Mouse (Mus musculus): Measurements from ENCODE around the gene Kcnd3. TPM values are rescaled to one million over a fixed set of nuclear protein-coding genes. Genes with fewer than 3 reads are reported as not detected.

The Kcnd3 gene
- polyA plus RNA-seq, 1 experiment from 2014 or later, result 0.58 TPM

GRCm38 (mm10) chr3:105616861-105617743, 165.0 kb downstream of the Kcnd3 start:
- peaks cover 7% of the 10 kb centered on the region for H3K4me1 ChIP-seq
- no peaks in the 10 kb centered on the region for H3K9me3 ChIP-seq
- H3K36me3 ChIP-seq, result no peaks in the 10 kb centered on the region
- DNase-seq (ENCODE audit: low spot score), result no peak
- 84% methylated on average over 2 of the region's 2 CpGs for WGBS
- H3K4me3 ChIP-seq, result no peak overlapping the region
- no peaks in the 10 kb centered on the region for H3K27me3 ChIP-seq (ENCODE audit: insufficient read depth, poor library complexity, severe bottlenecking)
- H3K27ac ChIP-seq, result no peak overlapping the region

- no peak for DNase-seq (ENCODE audit: low spot score)
- no peak overlapping the region for H3K4me3 ChIP-seq
- no peak overlapping the region for H3K27ac ChIP-seq
- peaks cover 12% of the 10 kb centered on the region for H3K4me1 ChIP-seq
- no peaks in the 10 kb centered on the region for H3K36me3 ChIP-seq
- 38% methylated on average over 8 of the region's 8 CpGs for WGBS
- no peaks in the 10 kb centered on the region for H3K9me3 ChIP-seq
- H3K27me3 ChIP-seq (ENCODE audit: insufficient read depth, poor library complexity, severe bottlenecking), result 0 out of 2 replicates have a peak, but pooled peaks cover 6% of the 10 kb centered on the region
Observed at GRCm38 (mm10) chr3:105621154-105621553, 169.0 kb downstream of the Kcnd3 start.

GRCm38 (mm10) chr3:105623137-105623536, 171.0 kb downstream of the Kcnd3 start:
- no peak overlapping the region for H3K27ac ChIP-seq
- DNase-seq (ENCODE audit: low spot score), result no peak
- no peak overlapping the region for H3K4me3 ChIP-seq
- WGBS, result 60% methylated on average over 4 of the region's 4 CpGs
- H3K36me3 ChIP-seq, result no peaks in the 10 kb centered on the region
- peaks cover 12% of the 10 kb centered on the region for H3K4me1 ChIP-seq
- no peaks in the 10 kb centered on the region for H3K9me3 ChIP-seq
- H3K27me3 ChIP-seq (ENCODE audit: insufficient read depth, poor library complexity, severe bottlenecking), result 0 out of 2 replicates have a peak, but pooled peaks cover 6% of the 10 kb centered on the region

- Histone ChIP-seq H3K36me3 (no peaks in the 10 kb centered on the region), H3K4me1 (peaks cover 9% of the 10 kb centered on the region), H3K4me3 (no peak overlapping the region), H3K9me3 (no peaks in the 10 kb centered on the region), H3K27me3 (ENCODE audit: insufficient read depth, poor library complexity, severe bottlenecking) (0 out of 2 replicates have a peak, but pooled peaks cover 6% of the 10 kb centered on the region), H3K27ac (no peak overlapping the region)
- 85% methylated on average over 2 of the region's 2 CpGs for WGBS
- DNase-seq (ENCODE audit: low spot score), result no peak
Observed at GRCm38 (mm10) chr3:105625961-105626360, 173.8 kb downstream of the Kcnd3 start.

GRCm38 (mm10) chr3:105627258-105627657, 175.1 kb downstream of the Kcnd3 start:
- Histone ChIP-seq H3K4me1 (peaks cover 9% of the 10 kb centered on the region; the same call in 1 of the 2 replicates), H3K27ac (no peak overlapping the region), H3K36me3 (no peaks in the 10 kb centered on the region), H3K4me3 (no peak overlapping the region), H3K9me3 (no peaks in the 10 kb centered on the region), H3K27me3 (ENCODE audit: insufficient read depth, poor library complexity, severe bottlenecking) (0 out of 2 replicates have a peak, but pooled peaks cover 6% of the 10 kb centered on the region)
- WGBS, result 77% methylated on average over 6 of the region's 6 CpGs
- DNase-seq (ENCODE audit: low spot score), result no peak

GRCm38 (mm10) chr3:105632296-105632695, 180.2 kb downstream of the Kcnd3 start:
- DNase-seq (ENCODE audit: low spot score), result no peak
- Histone ChIP-seq H3K9me3 (no peaks in the 10 kb centered on the region), H3K36me3 (no peaks in the 10 kb centered on the region), H3K4me1 (peaks cover 4% of the 10 kb centered on the region; the same call in 1 of the 2 replicates), H3K4me3 (no peak overlapping the region), H3K27me3 (ENCODE audit: insufficient read depth, poor library complexity, severe bottlenecking) (no peaks in the 10 kb centered on the region), H3K27ac (no peak overlapping the region)
- 48% methylated on average over 2 of the region's 2 CpGs for WGBS

DNA sequence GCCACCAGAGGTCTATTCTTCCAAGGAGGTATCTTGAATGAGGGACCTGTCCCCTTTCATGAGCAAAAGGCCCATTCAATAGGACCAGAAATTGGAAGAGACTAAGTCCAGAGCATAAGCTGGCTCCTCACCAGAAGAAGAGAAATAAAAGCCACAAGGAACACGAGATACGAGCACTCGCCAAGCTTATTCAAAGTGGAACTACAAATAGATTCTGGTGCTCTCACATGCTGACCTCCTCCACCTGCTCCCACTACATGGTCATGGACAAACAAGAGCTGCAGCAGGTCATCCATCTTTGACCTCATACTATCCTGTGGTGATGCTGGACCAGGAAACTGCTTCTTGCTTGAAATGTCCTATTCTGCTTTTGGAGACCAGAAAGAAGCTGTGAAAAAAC, 180.9 kb downstream of the Kcnd3 start:
- Histone ChIP-seq H3K36me3 (no peaks in the 10 kb centered on the region), H3K27me3 (ENCODE audit: insufficient read depth, poor library complexity, severe bottlenecking) (no peaks in the 10 kb centered on the region), H3K4me1 (peaks cover 4% of the 10 kb centered on the region; the same call in 1 of the 2 replicates), H3K9me3 (no peaks in the 10 kb centered on the region), H3K27ac (no peak overlapping the region), H3K4me3 (no peak overlapping the region)
- no peak for DNase-seq (ENCODE audit: low spot score)
- 96% methylated on average over 3 of the region's 3 CpGs for WGBS

- WGBS, result 52% methylated on average over 1 of the region's 1 CpGs
- H3K27me3 ChIP-seq (ENCODE audit: insufficient read depth, poor library complexity, severe bottlenecking), result peaks cover 10% of the 10 kb centered on the region; the same call in 1 of the 2 replicates
- H3K4me1 ChIP-seq, result no peaks in the 10 kb centered on the region
- H3K27ac ChIP-seq, result no peak overlapping the region
- H3K36me3 ChIP-seq, result no peaks in the 10 kb centered on the region
- no peak for DNase-seq (ENCODE audit: low spot score)
- H3K9me3 ChIP-seq, result no peaks in the 10 kb centered on the region
- no peak overlapping the region for H3K4me3 ChIP-seq
Observed at GRCm38 (mm10) chr3:105642186-105642585, 190.1 kb downstream of the Kcnd3 start.

DNA sequence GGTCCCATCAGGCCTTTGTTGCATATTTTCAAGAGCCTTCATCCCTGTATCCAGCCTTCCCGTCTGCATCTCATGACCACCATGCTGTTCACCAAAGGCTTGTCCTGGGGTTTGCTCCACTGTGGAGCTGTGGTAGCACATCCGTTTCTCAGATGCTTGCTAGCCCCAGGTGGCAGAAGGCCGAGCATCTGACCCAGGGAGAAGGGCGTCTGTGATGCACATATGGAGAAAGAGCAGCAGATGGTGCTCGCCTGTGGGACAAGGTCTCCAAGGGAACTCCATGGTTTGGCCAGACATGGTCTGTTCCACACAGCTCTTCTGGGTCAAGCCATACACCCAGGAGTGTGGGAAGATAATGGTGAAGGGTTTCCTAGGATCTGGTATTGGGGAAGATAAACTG, 191.4 kb downstream of the Kcnd3 start:
- no peak for DNase-seq (ENCODE audit: low spot score)
- Histone ChIP-seq H3K27me3 (ENCODE audit: insufficient read depth, poor library complexity, severe bottlenecking) (peaks cover 10% of the 10 kb centered on the region; the same call in 1 of the 2 replicates), H3K36me3 (no peaks in the 10 kb centered on the region), H3K9me3 (no peaks in the 10 kb centered on the region), H3K4me1 (no peaks in the 10 kb centered on the region), H3K27ac (no peak overlapping the region), H3K4me3 (no peak overlapping the region)
- WGBS, result 75% methylated on average over 5 of the region's 5 CpGs

DNA sequence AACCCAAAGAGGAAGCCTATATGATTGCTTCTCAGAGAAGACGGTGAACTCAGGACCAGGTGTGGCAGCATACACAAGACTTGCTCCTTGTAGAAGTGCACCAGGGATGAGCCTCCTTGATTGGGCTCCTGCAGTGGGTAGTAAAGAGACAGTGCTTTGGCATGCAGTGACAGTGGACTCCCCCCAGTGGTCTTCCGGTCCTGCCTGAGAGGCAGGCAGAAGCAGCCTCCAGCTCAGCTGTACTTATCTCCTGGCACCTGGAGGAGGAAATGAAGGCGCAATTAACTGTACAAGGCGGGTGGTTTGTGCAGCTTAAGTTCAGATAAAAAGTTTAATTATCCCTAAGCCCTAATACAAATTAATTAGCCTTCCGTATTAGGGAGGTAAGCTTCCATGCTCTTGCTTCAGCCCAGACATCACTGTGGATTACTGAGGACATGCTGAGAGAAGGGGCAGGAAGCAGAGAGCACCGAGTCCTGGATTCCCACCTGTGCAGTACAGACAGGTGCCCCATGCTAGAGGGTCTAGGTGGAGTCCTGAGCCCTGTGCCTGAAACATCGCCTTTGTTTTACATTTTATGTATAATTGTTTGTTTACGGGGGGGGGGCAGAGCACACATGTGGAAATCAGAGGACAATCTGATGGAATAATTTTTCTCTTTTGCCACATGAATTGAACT, 196.9 kb downstream of the Kcnd3 start:
- no peaks in the 10 kb centered on the region for H3K36me3 ChIP-seq
- H3K4me3 ChIP-seq, result no peak overlapping the region
- no peaks in the 10 kb centered on the region for H3K9me3 ChIP-seq
- H3K27me3 ChIP-seq (ENCODE audit: insufficient read depth, poor library complexity, severe bottlenecking), result 0 out of 2 replicates have a peak, but pooled peaks cover 9% of the 10 kb centered on the region
- WGBS, result 63% methylated on average over 8 of the region's 8 CpGs
- no peak for DNase-seq (ENCODE audit: low spot score)
- no peaks in the 10 kb centered on the region for H3K4me1 ChIP-seq
- no peak overlapping the region for H3K27ac ChIP-seq

GRCm38 (mm10) chr3:105653544-105654380, 201.6 kb downstream of the Kcnd3 start:
- no peak for DNase-seq (ENCODE audit: low spot score)
- H3K36me3 ChIP-seq, result no peaks in the 10 kb centered on the region
- H3K4me1 ChIP-seq, result no peaks in the 10 kb centered on the region
- 83% methylated on average over 13 of the region's 13 CpGs for WGBS
- no peak overlapping the region for H3K27ac ChIP-seq
- H3K9me3 ChIP-seq, result no peaks in the 10 kb centered on the region
- 0 out of 2 replicates have a peak, but pooled peaks cover 9% of the 10 kb centered on the region for H3K27me3 ChIP-seq (ENCODE audit: insufficient read depth, poor library complexity, severe bottlenecking)
- no peak overlapping the region for H3K4me3 ChIP-seq

- Histone ChIP-seq H3K27me3 (ENCODE audit: insufficient read depth, poor library complexity, severe bottlenecking) (0 out of 2 replicates have a peak, but pooled peaks cover 2% of the 10 kb centered on the region), H3K4me3 (no peak overlapping the region), H3K36me3 (no peaks in the 10 kb centered on the region), H3K27ac (no peak overlapping the region), H3K9me3 (no peaks in the 10 kb centered on the region), H3K4me1 (no peaks in the 10 kb centered on the region)
- WGBS, result 88% methylated on average over 11 of the region's 11 CpGs
- DNase-seq (ENCODE audit: low spot score), result peak; percentile 47
Observed at GRCm38 (mm10) chr3:105655031-105655585, 203.0 kb downstream of the Kcnd3 start.
